Mouse (Mus musculus) brain, embryonic 14.5 days (tissue): ENCODE data around the gene Rras2.

Source experiments
- CTCF ChIP-seq: fragments of 200-500 bp; IDR thresholded peaks from 2 replicates; pipeline ENCODE4 v1.5.1; 2012; ENCODE audit warnings: inconsistent platforms, mild to moderate bottlenecking, moderate library complexity, borderline replicate concordance; ENCODE audit not compliant: insufficient read depth, insufficient read length; ENCODE audit errors: extremely low read depth
- POLR2A ChIP-seq: fragments of 200-500 bp; IDR thresholded peaks from 2 replicates; pipeline ENCODE4 v1.6.1; 2012; ENCODE audit warnings: mild to moderate bottlenecking, inconsistent platforms, borderline replicate concordance; ENCODE audit not compliant: poor library complexity, insufficient read depth, insufficient read length, severe bottlenecking; ENCODE audit errors: extremely low read depth

DNA sequence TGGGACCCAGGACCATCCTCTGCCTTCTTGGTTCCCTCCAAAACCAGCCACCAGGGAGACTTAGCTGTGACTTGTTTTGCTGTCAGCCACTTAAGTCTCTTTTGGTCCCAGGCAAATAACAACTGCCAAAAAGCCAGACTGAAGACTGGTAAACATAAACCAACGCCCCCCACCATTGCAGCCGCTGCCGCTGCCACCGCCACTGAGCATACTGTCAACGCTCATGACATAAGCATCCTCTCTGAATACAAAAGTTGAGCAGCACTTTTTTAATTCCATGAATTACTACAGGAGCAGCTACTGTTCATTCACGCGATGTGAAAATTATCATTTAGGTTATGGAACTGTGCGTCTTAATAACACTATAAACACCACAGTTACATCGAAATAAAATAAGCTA is 1.6 kb downstream of the Rras2 start:
- TF ChIP-seq CTCF (no peak), POLR2A (no peak)
